Mouse (Mus musculus): Measurements from ENCODE around the gene Brinp3. TPM values are rescaled to one million over a fixed set of nuclear protein-coding genes. Genes with fewer than 3 reads are reported as not detected.
"Not testable (repeated sequence)": the region's sequence is repeated elsewhere in the genome, so short reads cannot be mapped to it uniquely, and the experiment has no call there.

The Brinp3 gene
- total RNA-seq (2021), result under 1 TPM; 0.56 to 0.59 TPM
- long read RNA-seq, experiment 1, result 0 reads
- long read RNA-seq, experiment 2, partial matches to known transcripts, result 0 of 1 reads
- long read RNA-seq, experiment 2, other reads (novel, unspliced or antisense), result 0 of 1 reads

GRCm38 (mm10) chr1:146494681-146495331, at the start of gene Brinp3:
Brinp3 (plus strand) TSS chr1:146494760.
- DNase-seq (ENCODE audit: low spot score in 2 of 2), result no peak

- DNase-seq (ENCODE audit: low spot score in 2 of 2), result no peak
These were observed 339 bp upstream of the Brinp3 start for GRCm38 (mm10) chr1:146494221-146494620.

DNA sequence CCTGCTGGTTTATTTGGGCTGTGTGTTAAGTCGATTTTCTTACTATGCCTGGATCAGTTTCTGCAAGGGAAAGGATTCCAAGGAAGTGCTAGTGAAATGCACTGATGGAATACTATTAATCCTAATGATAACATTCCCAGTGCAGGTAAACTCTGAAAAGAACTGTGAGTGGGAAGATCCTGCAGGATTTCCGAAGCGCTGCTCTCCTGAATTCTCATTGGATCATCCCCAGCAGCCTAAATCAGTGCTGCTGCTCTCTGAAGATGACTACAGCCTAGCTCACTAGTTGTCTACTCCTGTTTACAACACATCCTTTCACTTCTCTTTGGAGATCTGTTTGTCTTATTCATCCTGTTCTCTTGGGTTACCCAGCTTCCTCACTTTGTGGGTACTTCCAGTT, 826 bp downstream of the Brinp3 start:
- no peak for DNase-seq (ENCODE audit: low spot score in 2 of 2)

GRCm38 (mm10) chr1:146497381-146498081, 3.0 kb downstream of the Brinp3 start:
- no peak for DNase-seq (ENCODE audit: low spot score in 2 of 2)

- no peak for DNase-seq (ENCODE audit: low spot score in 2 of 2)
These were observed 3.7 kb downstream of the Brinp3 start for GRCm38 (mm10) chr1:146498085-146498779.

GRCm38 (mm10) chr1:146498780-146499114, 4.2 kb downstream of the Brinp3 start:
- no peak for DNase-seq (ENCODE audit: low spot score in 2 of 2)

DNA sequence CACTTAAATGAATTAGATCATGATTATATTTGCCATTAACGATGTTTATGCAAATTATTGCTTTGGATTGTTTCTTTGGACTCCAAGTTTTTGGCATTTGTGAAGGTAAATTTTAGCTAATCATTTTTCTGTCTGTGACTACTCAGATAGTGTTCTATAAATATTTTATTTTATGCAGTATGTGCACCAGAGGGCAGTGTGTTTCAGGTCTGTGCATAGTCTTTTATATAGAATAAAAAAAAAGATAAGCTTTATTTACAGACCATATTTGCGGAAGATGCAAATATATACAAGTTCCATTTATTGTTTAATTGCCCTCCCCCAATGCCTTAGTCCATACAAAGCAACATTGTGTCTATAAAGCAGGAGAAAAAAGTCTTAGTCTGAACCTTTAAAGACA, 20.8 kb downstream of the Brinp3 start:
- DNase-seq (ENCODE audit: low spot score in 2 of 2), result no peak

DNA sequence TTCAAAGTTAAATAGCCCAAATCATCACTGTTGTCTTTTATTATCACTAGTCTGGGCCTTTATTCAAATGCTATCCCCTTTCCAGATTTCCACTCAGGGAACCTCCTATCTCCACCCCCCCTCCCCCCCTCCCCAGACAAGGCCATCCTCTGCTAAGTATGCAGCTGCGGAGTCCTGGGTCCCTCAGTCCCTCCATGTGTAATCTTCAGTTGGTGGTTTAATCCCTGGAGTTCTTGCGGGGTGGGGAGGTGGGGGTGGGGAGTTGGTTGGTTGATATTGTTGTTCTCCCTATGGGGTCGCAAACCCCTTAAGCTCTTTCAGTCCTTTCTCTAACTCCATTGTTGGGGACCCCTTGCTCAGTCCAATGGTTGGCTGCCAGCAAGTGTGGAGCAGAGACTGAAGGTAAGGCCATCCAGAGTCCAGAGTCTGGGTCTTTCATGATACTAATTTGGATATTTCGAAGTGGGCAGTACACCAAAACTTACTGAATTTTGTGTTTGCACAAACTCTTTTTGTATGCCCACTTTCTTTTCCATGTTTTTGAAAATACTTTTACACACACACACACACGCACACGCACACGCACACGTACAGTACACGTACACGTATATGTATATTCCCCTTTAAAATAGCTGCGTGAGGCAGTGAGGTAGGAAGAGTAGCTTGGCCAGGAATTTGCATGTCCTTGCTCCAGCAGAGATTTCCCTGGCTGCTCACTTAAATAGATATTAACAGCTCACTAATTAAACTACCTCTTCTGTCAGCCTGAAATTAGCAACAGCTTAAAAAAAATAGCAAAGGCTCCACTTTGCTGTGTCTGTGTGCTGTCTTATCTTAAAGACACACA, 29.4 kb downstream of the Brinp3 start:
- DNase-seq (ENCODE audit: low spot score in 2 of 2), result no peak

DNA sequence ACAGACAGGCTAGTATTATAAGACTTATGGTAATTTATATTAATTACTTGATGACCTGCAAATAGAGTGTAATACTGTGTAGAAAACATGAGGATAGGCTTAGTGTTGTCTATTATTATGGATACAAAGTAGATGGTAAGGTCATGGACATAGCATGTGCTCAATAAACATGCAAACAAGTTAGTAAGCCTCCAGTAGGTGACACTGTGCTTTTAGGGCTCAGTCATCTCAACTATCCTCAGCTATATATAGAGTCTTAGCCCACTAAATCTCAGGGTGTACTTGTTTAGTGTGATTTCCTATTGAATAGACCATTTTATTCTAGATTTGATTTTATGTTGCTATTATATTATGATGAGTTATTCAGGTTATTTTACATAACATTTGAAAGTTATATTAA, 34.0 kb downstream of the Brinp3 start:
- no peak for DNase-seq (ENCODE audit: low spot score in 2 of 2)

DNA sequence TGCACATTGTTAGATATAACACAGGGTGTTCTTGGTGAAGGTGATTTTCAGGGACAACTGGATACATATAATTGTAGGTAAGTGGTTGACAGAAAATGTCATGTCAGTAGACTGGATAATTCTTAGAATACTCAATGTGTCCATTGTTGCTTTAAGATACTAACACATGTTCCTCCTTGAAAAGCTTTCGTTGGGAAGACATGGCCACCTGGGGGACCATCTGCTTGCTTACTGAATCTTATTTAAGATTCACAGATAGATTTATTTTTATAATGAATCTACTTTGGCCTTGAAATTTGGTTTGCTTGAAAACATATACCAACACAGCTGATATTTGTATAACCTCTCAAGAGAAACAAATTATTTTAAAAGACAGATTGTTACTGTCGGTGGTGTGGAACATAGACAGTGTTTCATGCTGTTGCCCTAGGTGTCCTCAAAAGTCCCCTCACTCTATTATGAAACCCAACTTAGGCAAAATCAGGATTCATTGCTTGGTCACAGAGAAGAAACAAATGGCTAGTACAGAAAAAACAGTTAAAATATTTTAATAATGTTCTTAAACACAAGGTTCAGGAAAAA, 52.4 kb downstream of the Brinp3 start:
- DNase-seq (ENCODE audit: low spot score in 2 of 2), result no peak

DNA sequence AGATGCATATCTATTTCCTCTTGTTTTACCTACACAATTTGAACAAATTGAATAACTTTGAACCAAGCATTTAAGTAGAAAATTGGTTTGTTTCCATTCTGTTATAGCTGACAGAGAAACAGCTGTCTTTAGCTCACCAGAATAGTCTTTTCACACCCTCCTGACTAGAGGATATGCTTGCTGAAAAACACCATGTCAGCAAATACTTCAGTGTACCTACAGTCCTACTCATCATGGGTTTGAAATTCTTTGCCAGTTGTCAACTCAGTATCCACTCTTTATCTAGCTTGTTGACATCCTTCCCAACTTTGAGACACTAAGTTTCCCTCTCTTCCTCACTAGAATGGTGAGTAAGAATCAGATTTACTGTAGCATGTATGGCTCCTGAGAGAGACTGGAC, 62.4 kb downstream of the Brinp3 start:
- DNase-seq (ENCODE audit: low spot score in 2 of 2), result no peak

GRCm38 (mm10) chr1:146562144-146562543, 67.6 kb downstream of the Brinp3 start:
- DNase-seq (ENCODE audit: low spot score in 2 of 2), result no peak

GRCm38 (mm10) chr1:146584181-146584580, 89.6 kb downstream of the Brinp3 start:
- DNase-seq (ENCODE audit: low spot score in 2 of 2), result no peak

DNA sequence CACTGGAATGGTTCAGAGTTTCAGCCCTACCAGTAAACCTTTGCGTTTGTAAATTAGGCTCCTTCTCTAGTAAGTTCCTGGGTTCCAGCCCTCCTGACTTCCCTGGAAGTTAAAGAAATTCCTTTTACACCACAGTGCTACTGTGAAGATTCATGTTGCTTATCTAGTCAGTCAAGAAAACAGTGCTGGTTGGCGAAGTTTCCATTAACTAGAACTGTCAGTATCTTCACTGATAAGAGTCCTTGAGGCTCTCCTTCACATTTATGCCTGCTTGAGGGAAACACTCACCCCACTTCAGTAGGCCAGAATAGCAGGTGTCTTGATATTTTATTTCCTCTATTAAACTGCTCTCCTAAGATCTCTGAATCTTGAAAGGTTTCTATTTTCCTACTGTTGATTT, 138.3 kb downstream of the Brinp3 start:
- no peak for DNase-seq (ENCODE audit: low spot score in 2 of 2)

GRCm38 (mm10) chr1:146657214-146657613, 162.7 kb downstream of the Brinp3 start:
- DNase-seq (ENCODE audit: low spot score in 2 of 2), result no peak

GRCm38 (mm10) chr1:146700724-146701123, 206.2 kb downstream of the Brinp3 start:
- DNase-seq (ENCODE audit: low spot score in 2 of 2), result no peak

GRCm38 (mm10) chr1:146719556-146719955, 225.0 kb downstream of the Brinp3 start:
- no peak for DNase-seq (ENCODE audit: low spot score in 2 of 2)

GRCm38 (mm10) chr1:146724784-146725513, 230.4 kb downstream of the Brinp3 start:
- DNase-seq (ENCODE audit: low spot score in 2 of 2), result not testable (repeated sequence)

GRCm38 (mm10) chr1:146751066-146751465, 256.5 kb downstream of the Brinp3 start:
- no peak for DNase-seq (ENCODE audit: low spot score in 2 of 2)

DNA sequence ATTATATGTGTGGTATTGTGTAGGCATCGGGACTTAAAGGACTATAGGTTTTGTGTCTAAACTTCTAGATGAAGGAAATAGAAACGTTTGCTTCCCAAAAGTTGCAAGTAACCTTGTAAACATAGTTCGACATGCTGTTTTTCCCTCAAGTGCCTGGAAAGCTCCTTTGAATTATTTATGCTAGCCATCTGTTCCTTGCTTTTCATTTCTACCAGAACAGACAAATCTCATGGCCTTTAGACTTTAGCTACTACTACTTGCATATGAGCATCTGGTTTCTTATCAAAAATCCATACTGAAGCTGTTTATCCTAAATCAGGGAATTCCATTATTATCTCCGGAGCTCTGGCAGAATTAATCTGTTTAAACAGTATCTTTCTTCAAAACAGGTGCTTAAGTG, 288.7 kb downstream of the Brinp3 start:
- DNase-seq (ENCODE audit: low spot score in 2 of 2), result no peak

All from adrenal gland, postnatal 4 days (tissue).